Mouse (Mus musculus) liver, embryonic 14.5 days (tissue): ENCODE measurements at regions not wholly inside any gene's neighbourhood (a gene's known extent, or its start where the extent isn't known, plus 50 kb on each side); places are given as distances from the start of the nearest gene placed in this dataset.

ENCODE experiments used
- ATAC-seq: fragments of 200-750 bp; cut with Nextera tagmentation; 2 replicates; pipeline ENCODE4 v1.8.0; 2017; ENCODE audit warnings: moderate number of reproducible peaks, mild to moderate bottlenecking, moderate library complexity; ENCODE audit not compliant: insufficient read depth
- DNase-seq, 3 experiments: peaks; one replicate each; pipeline ENCODE4 v3.0.0-alpha.2; 2012 to 2013; ENCODE audit warnings: low read depth in 3 of 3, low spot score in 3 of 3
- H3K27ac ChIP-seq: fragments of 300-500 bp; sonication (generic); 2 replicates; pipeline ENCODE4 v1.5.1; 2014; ENCODE audit warnings: moderate library complexity, mild to moderate bottlenecking, control low read depth, inconsistent platforms
- H3K27me3 ChIP-seq: fragments of 300-500 bp; sonication (generic); 2 replicates; pipeline ENCODE4 v1.6.1; 2014; ENCODE audit warnings: mild to moderate bottlenecking, low read length, moderate library complexity; ENCODE audit not compliant: control insufficient read depth, insufficient read depth
- H3K36me3 ChIP-seq: fragments of 300-500 bp; sonication (generic); replicated peaks from 2 replicates; pipeline ENCODE4 v1.6.1; 2014; ENCODE audit warnings: low read depth; ENCODE audit not compliant: control insufficient read depth, insufficient read depth
- H3K4me1 ChIP-seq, 2 experiments: fragments of 200-500 bp in 1 of 2; fragments of 300-500 bp in 1 of 2; sonication (generic) in 1 of 2; replicated peaks; 2 replicates each; pipeline ENCODE4 v1.6.1; 2012 to 2014; ENCODE audit warnings: antibody characterized with exemption in 1 of 2, inconsistent platforms in 1 of 2, low read length in 1 of 2; ENCODE audit not compliant: control insufficient read depth in 2 of 2, insufficient read depth in 2 of 2
- H3K4me2 ChIP-seq: fragments of 300-500 bp; sonication (generic); 2 replicates; pipeline ENCODE4 v1.6.1; 2014; ENCODE audit warnings: low read depth, mild to moderate bottlenecking, control low read depth, moderate library complexity
- H3K4me3 ChIP-seq, 2 experiments: fragments of 200-500 bp in 1 of 2; fragments of 300-500 bp in 1 of 2; sonication (generic) in 1 of 2; 2 replicates each; pipeline ENCODE4 v1.5.1; 2012 to 2014; ENCODE audit warnings: low read depth in 2 of 2, low read length in 2 of 2, mild to moderate bottlenecking in 2 of 2, control low read depth in 1 of 2, inconsistent platforms in 1 of 2, moderate library complexity in 1 of 2; ENCODE audit not compliant: insufficient read depth in 1 of 2
- H3K9ac ChIP-seq: fragments of 300-500 bp; sonication (generic); replicated peaks from 2 replicates; pipeline ENCODE4 v1.6.1; 2014; ENCODE audit warnings: mild to moderate bottlenecking, control low read depth, moderate library complexity
- H3K9me3 ChIP-seq: fragments of 300-500 bp; sonication (generic); 2 replicates; pipeline ENCODE4 v1.6.1; 2016; ENCODE audit warnings: low read length, mixed read lengths; ENCODE audit not compliant: control insufficient read depth
- CTCF ChIP-seq: IDR thresholded peaks from 2 replicates; pipeline ENCODE4 v1.5.1; 2016; ENCODE audit warnings: antibody characterized with exemption, low read depth, control low read depth
- EP300 ChIP-seq: IDR thresholded peaks from 2 replicates; pipeline ENCODE4 v1.6.1; 2016; ENCODE audit warnings: antibody characterized with exemption, low read depth
- WGBS: fragments of 180-500 bp; shearing (Covaris S2); extraction: QIAGEN DNeasy Blood & Tissue Kit; methylation state at CpG from one replicate; pipeline ENCODE4 v1.1.7; 2014; ENCODE audit not compliant: insufficient replicate concordance; 5-methylcytosine and 5-hydroxymethylcytosine counted together

DNA sequence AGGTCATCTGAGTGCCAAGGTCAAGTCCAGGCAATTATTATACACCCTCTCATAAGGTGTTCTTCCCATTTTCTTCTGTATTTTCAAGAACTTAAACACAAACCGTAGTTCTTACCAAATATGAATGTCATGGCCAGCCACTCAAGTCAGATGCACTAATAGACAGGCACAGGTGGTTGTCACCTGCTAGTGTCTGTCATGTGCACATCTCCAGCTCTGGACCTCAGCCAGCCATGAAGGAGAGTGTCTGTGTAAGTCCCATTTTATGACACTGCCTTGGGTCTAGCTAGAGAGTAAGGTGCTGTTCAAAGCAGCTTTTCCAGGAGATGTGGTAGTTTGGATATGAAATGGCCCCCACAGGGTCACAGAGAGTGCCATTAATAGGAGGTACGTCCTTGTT is 68.5 kb upstream of the Igfbp3 start:
- H3K4me3 ChIP-seq = no peak overlapping the region
- ATAC-seq (no peak), DNase-seq (no peak)
- H3K27ac ChIP-seq = no peak overlapping the region
- TF ChIP-seq EP300 (no peak), CTCF (no peak)
- H3K4me2 ChIP-seq = no peak overlapping the region
- no peak overlapping the region for H3K9ac ChIP-seq
- H3K27me3 ChIP-seq = no peaks in the 10 kb centered on the region
- H3K4me1 ChIP-seq = no peaks in the 10 kb centered on the region
- H3K9me3 ChIP-seq = no peaks in the 10 kb centered on the region
- no peaks in the 10 kb centered on the region for H3K36me3 ChIP-seq
- 69% methylated on average over 2 of the region's 2 CpGs for WGBS

- DNase-seq (no peak), ATAC-seq (no peak)
- no peak for TF ChIP-seq CTCF
- TF ChIP-seq EP300 = no peak
- H3K27me3 ChIP-seq = no peaks in the 10 kb centered on the region
- no peak overlapping the region for H3K4me3 ChIP-seq
- no peaks in the 10 kb centered on the region for H3K4me1 ChIP-seq
- H3K36me3 ChIP-seq = no peaks in the 10 kb centered on the region
- no peaks in the 10 kb centered on the region for H3K9me3 ChIP-seq
- no peak overlapping the region for H3K4me2 ChIP-seq
- H3K9ac ChIP-seq = no peak overlapping the region
- 43% methylated on average over 2 of the region's 2 CpGs for WGBS
- H3K27ac ChIP-seq = no peak overlapping the region
These were observed 67.9 kb upstream of the Igfbp3 start for GRCm38 (mm10) chr11:7281656-7282055.

DNA sequence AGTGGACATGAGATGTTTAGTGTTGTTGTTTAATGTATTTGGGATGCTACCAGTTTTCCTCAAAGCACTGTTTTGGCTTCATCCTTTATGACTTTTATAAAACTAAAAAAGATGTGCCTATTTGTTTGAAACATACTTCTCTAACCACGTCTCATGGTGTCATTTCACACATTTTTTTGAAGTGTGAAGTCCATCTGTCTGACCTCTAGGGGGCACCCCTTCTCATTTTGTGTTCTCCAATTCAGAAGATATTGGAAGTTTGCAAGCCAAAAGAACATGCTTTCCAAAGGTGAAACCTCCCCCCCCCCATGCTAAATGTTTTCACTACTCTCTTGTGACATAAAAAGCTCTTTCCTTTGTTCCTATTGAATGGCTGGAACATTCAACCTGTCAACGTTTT is 66.2 kb upstream of the Igfbp3 start:
- Histone ChIP-seq H3K4me3 (no peak overlapping the region), H3K4me2 (no peak overlapping the region), H3K27ac (no peak overlapping the region), H3K4me1 (no peaks in the 10 kb centered on the region), H3K36me3 (no peaks in the 10 kb centered on the region), H3K27me3 (no peaks in the 10 kb centered on the region), H3K9ac (no peak overlapping the region), H3K9me3 (no peaks in the 10 kb centered on the region)
- ATAC-seq (no peak), DNase-seq (no peak)
- no peak for TF ChIP-seq EP300
- TF ChIP-seq CTCF = no peak; the same call in 1 of the 2 replicates
- 37% methylated on average over 2 of the region's 2 CpGs for WGBS

DNA sequence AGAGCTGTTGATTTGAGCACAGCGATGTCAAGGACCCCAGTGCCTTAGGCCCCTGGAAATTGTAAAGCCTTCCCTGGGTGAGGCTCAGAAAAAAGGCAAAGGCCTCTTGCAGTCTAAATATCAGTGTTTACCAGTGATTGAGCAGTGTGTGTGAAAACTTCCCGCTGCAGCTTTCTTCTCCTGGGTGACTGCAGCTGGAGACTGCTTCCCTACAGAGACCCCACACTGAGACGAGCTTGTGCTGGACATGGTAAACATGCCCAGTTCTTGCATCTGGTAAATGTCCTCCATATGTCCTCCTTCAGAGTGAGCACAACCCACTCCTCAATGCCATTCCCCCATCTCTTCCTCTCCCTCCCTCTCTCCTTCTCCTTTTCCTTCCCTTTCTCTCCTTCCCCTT is 58.8 kb upstream of the Igfbp3 start:
- Histone ChIP-seq H3K9ac (no peak overlapping the region), H3K4me2 (no peak overlapping the region), H3K4me1 (no peaks in the 10 kb centered on the region)

GRCm38 (mm10) chr11:7270916-7271315 is 57.2 kb upstream of the Igfbp3 start:
- 65% methylated on average over 1 of the region's 1 CpGs for WGBS
- H3K36me3 ChIP-seq = no peaks in the 10 kb centered on the region
- H3K4me3 ChIP-seq = no peak overlapping the region
- ATAC-seq (no peak), DNase-seq (no peak)
- H3K4me1 ChIP-seq = no peaks in the 10 kb centered on the region
- H3K9me3 ChIP-seq = no peaks in the 10 kb centered on the region
- no peak overlapping the region for H3K4me2 ChIP-seq
- no peak for TF ChIP-seq CTCF
- TF ChIP-seq EP300 = no peak
- no peak overlapping the region for H3K27ac ChIP-seq
- no peak overlapping the region for H3K9ac ChIP-seq
- no peaks in the 10 kb centered on the region for H3K27me3 ChIP-seq

More for the DNA sequence above, 58.8 kb upstream of the Igfbp3 start:
- 47% methylated on average over 3 of the region's 3 CpGs for WGBS
- Histone ChIP-seq H3K4me3 (no peak overlapping the region), H3K27ac (no peak overlapping the region), H3K9me3 (no peaks in the 10 kb centered on the region), H3K27me3 (no peaks in the 10 kb centered on the region), H3K36me3 (no peaks in the 10 kb centered on the region)
- ATAC-seq (no peak), DNase-seq (no peak)
- no peak for TF ChIP-seq EP300
- no peak for TF ChIP-seq CTCF

DNA sequence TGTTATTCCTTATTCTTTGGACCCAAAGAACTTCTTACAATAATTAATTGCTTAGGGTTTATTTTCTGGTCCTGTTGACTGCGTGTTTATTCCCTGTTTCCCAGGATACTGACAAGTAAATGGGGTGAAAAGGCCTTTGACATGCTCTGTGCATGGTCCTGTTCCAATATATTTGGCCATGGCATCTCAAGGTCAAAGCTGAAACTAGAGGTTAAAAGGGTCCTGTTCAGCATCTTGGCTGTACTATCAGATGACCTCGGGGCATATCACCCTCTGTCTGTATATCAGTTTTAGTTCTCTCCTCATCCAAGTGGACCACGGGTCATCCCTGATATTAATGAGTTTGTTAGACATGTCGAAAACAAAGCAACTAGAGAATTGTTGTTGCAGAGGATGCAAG is 50.2 kb upstream of the Igfbp3 start:
- Histone ChIP-seq H3K36me3 (no peaks in the 10 kb centered on the region), H3K4me2 (no peak overlapping the region), H3K27ac (no peak overlapping the region), H3K9ac (no peak overlapping the region), H3K4me1 (no peaks in the 10 kb centered on the region), H3K4me3 (no peak overlapping the region), H3K27me3 (no peaks in the 10 kb centered on the region), H3K9me3 (no peaks in the 10 kb centered on the region)
- WGBS = 49% methylated on average over 4 of the region's 4 CpGs
- DNase-seq (no peak), ATAC-seq (no peak)
- TF ChIP-seq EP300 = no peak
